Mouse (Mus musculus): ENCODE results near the gene Esyt2.

DNA sequence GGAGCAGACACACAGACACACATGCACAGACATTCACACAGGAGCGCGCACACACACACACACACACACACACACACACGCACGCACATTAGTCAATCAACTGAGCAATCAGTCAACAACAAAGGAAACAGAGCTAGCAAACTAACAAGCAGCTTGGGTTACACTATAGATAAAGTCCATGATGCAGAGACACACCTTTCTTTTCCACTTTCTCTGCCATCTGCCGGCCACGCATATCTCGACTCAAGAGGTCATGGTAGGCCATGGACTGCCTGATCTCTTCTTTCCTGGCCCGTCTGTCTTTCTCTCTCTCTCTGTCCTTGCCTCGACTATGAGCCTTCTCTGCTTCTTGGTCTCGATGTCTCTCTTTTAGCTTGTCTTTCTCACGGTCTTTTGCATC, 25.4 kb upstream of the Esyt2 start:
- TF ChIP-seq EP300 (IDR thresholded peaks at IDR 0.05; ENCODE audit: low read depth) (no peak), CTCF (IDR thresholded peaks at IDR 0.05; ENCODE audit: low read depth) (no peak)
